22 mouse cellular contexts compared by ENCODE assay signal in genomic region chr5:79966241-79966640, GRCm38 (mm10).
"Had no signal": no experiment of that assay in that cellular context is flagged by ENCODE, and none has a peak within 500 bp of the region (broad histone marks: within the 10 kb centered on the region; RNA-seq: fewer than 3 reads in every experiment).

No protein-coding gene starts in this region.

- H3K9me3 ChIP-seq: limb, embryonic 12.5 days; limb, embryonic 15.5 days; stomach, embryonic 15.5 days had no signal

- H3K4me2 ChIP-seq: limb, embryonic 12.5 days; limb, embryonic 15.5 days; liver, embryonic 11.5 days; lung, embryonic 14.5 days; midbrain, embryonic 11.5 days; stomach, embryonic 15.5 days had no signal

- H3K4me1 ChIP-seq: limb, embryonic 12.5 days; limb, embryonic 15.5 days; stomach, embryonic 15.5 days had no signal

- H3K27me3 ChIP-seq: limb, embryonic 12.5 days; limb, embryonic 15.5 days; stomach, embryonic 15.5 days had no signal

- H3K9ac ChIP-seq: limb, embryonic 12.5 days; limb, embryonic 15.5 days; liver, embryonic 14.5 days; liver, postnatal 0 days; lung, embryonic 14.5 days; stomach, embryonic 15.5 days had no signal

- H3K36me3 ChIP-seq: limb, embryonic 12.5 days; limb, embryonic 15.5 days; stomach, embryonic 15.5 days had no signal

- H3K4me3 ChIP-seq: layer of hippocampus, adult 2 months; limb, embryonic 12.5 days; limb, embryonic 15.5 days; stomach, embryonic 15.5 days had no signal

- DNase-seq: kidney, adult 2 months; kidney, postnatal 25 days; layer of hippocampus, adult 9-11 months; left cerebral cortex, postnatal 4 days; liver, postnatal 0 days; lung, embryonic 14.5 days; midbrain, embryonic 14.5 days; retina, postnatal 1 day; right cerebral cortex, postnatal 25 days; spleen, adult 18-20 months; thymus, adult 18-20 months; thymus, postnatal 36 days had no signal

- H3K27ac ChIP-seq: kidney, postnatal 0 days; layer of hippocampus, adult 2 months; limb, embryonic 12.5 days; limb, embryonic 15.5 days; liver, embryonic 14.5 days; macrophage; stomach, embryonic 15.5 days had no signal

- ATAC-seq: liver, postnatal 0 days; lung, postnatal 0 days had no signal
